8 mouse cellular contexts compared by ENCODE assay signal in genomic region chr19:59418024-59418423, GRCm38 (mm10). TPM values are rescaled to one million over a fixed set of nuclear protein-coding genes. Genes with fewer than 3 reads are reported as not detected.
DNase-seq lines count a peak whose midpoint lies in the region; ATAC-seq lines count a peak whose summit lies in the region.

No protein-coding gene starts in this region.

- WGBS in hindbrain, embryonic 15.5 days = under 1% methylated on average over 15 of the region's 15 CpGs

- H3K36me3 ChIP-seq in hindbrain, embryonic 15.5 days = no peaks in the 10 kb centered on the region

- peak; percentile 66 for ATAC-seq in hindbrain, embryonic 15.5 days (ENCODE audit: low FRiP score, low read depth)
- peak; percentile 93 for ATAC-seq in megakaryocyte-erythroid progenitor cell, adult 5-6 weeks (replicated peaks; ENCODE audit: low FRiP score, low TSS enrichment, poor library complexity, severe bottlenecking)

- H3K9ac ChIP-seq in hindbrain, embryonic 15.5 days = no peak overlapping the region

- peak overlapping the region; percentile 43 for H3K4me2 ChIP-seq in hindbrain, embryonic 15.5 days

- peak; percentile 86 for DNase-seq in adipocyte (ENCODE audit: low spot score)
- DNase-seq in cerebellum, postnatal 4 days (ENCODE audit: low spot score in 2 of 2) = peak; percentile 89 to 95
- peak; percentile 93 to 96 for DNase-seq in frontal cortex, postnatal 36 days (ENCODE audit: low spot score in 2 of 2)
- peak; percentile 92 to 95 for DNase-seq in left cerebral cortex, adult 18-20 months (ENCODE audit: low spot score in 2 of 2)
- peak; percentile 92 for DNase-seq in right cerebral cortex, postnatal 14 days
- peak; percentile 81 to 93 for DNase-seq in urinary bladder, postnatal 4 days (ENCODE audit: low spot score in 2 of 2)

- H3K27me3 ChIP-seq in hindbrain, embryonic 15.5 days = 0 out of 2 replicates have a peak, but pooled peaks cover 5% of the 10 kb centered on the region

- 0 out of 2 replicates have a peak, but pooled peaks cover 3% of the 10 kb centered on the region for H3K4me1 ChIP-seq in hindbrain, embryonic 15.5 days (replicated peaks)

- no peak overlapping the region for H3K27ac ChIP-seq in hindbrain, embryonic 15.5 days (replicated peaks)

- H3K9me3 ChIP-seq in hindbrain, embryonic 15.5 days = no peaks in the 10 kb centered on the region

- H3K4me3 ChIP-seq in hindbrain, embryonic 15.5 days = peak overlapping the region; percentile 14; the same call in 1 of the 2 replicates

RNA-seq across cellular contexts. Expression of gene Emx2, which starts 40.1 kb away (rescaled TPM):
- 0.57 and 0.85 TPM in 2 replicates for polyA plus RNA-seq in hindbrain, embryonic 15.5 days (2015; fragmentation: Nextera tagmentation; extraction: Ambion mirVana)
- total RNA-seq in left cerebral cortex, adult 18-20 months (2021) = 10 to 100 TPM; 11.9 to 17.1 TPM
- not detected in 2 replicates for total RNA-seq in megakaryocyte-erythroid progenitor cell, adult 5-6 weeks (2014; fragmentation: Nextera tagmentation)
- not detected in 2 replicates for total RNA-seq in megakaryocyte-erythroid progenitor cell, adult 5-6 weeks (2017)

Comparison
In these comparisons a context has a peak if more than half of its experiments do, and no peak if none do; other contexts are left out.
1. RNA of gene Emx2, which starts 40.1 kb away (total RNA-seq): 11.9 to 17.1 TPM in left cerebral cortex, adult 18-20 months; not detected in megakaryocyte-erythroid progenitor cell, adult 5-6 weeks; every median in the first group is over 10 times any median in the second.
2. Peak in every context shown above with its lines, with median percentiles within 50 percentile points of each other: DNase-seq.